17 mouse cellular contexts compared by ENCODE assay signal in the genomic region with DNA sequence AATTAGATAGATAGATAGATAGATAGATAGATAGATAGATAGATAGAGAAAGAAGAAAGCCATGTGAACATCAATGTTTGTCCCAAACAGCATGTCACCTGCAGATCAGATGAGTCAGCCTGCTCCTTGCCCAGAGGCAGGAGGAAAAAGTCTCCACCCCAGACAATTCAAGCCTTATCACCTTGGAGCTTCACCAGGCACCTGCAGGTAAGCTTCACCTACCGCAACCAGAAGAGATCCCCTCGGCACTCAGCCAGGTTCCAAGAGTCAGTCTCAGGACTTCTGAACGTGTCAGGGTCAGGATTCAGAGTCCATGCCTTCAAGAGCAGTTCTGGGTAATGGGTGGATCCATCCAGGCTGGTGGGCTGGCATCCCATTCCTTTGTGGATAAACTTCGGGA. TPM values are rescaled to one million over a fixed set of nuclear protein-coding genes. Genes with fewer than 3 reads are reported as not detected.
"Had no signal": no experiment of that assay in that cellular context is flagged by ENCODE, and none has a peak within 500 bp of the region (broad histone marks: within the 10 kb centered on the region; RNA-seq: fewer than 3 reads in every experiment).

No protein-coding gene starts in this region.

- H3K4me2 ChIP-seq: lung, embryonic 14.5 days; neural tube, embryonic 12.5 days had no signal

- H3K27ac ChIP-seq: midbrain, embryonic 10.5 days; neural tube, embryonic 12.5 days had no signal

- H3K4me1 ChIP-seq: neural tube, embryonic 12.5 days had no signal

- ATAC-seq: midbrain, embryonic 16.5 days had no signal

- H3K4me3 ChIP-seq: midbrain, embryonic 10.5 days; neural tube, embryonic 12.5 days had no signal

- H3K27me3 ChIP-seq: neural tube, embryonic 12.5 days had no signal

- DNase-seq: lung, adult 18-20 months; lung, embryonic 14.5 days; lung, postnatal 10 days; lung, postnatal 4 days; midbrain, embryonic 14.5 days; right cerebral cortex, postnatal 14 days; spleen, adult 18-20 months; thymus, adult 18-20 months; thymus, postnatal 14 days; thymus, postnatal 36 days had no signal

- H3K36me3 ChIP-seq: midbrain, embryonic 10.5 days; neural tube, embryonic 12.5 days had no signal

- H3K9me3 ChIP-seq: midbrain, embryonic 10.5 days; neural tube, embryonic 12.5 days had no signal

- H3K9ac ChIP-seq: lung, embryonic 14.5 days; neural tube, embryonic 12.5 days had no signal

RNA-seq across cellular contexts. Expression of gene Edn2, which starts 18.1 kb away (rescaled TPM):
- total RNA-seq: megakaryocyte, adult 5-6 weeks; megakaryocyte-erythroid progenitor cell, adult 5-6 weeks; monocyte, adult 5-6 weeks; neutrophil, adult 5-6 weeks had no signal
- polyA plus RNA-seq: midbrain, embryonic 10.5 days; midbrain, embryonic 16.5 days; neural tube, embryonic 12.5 days had no signal
